Mouse (Mus musculus) left cerebral cortex, adult 2 months (tissue): ENCODE measurements at regions not wholly inside any gene's neighbourhood (a gene's known extent, or its start where the extent isn't known, plus 50 kb on each side); places are given as distances from the start of the nearest gene placed in this dataset.

Experiments
- DNase-seq, 2 experiments: peaks; one replicate each; pipeline ENCODE4 v3.0.0; 2021 to 2022; ENCODE audit warnings: low spot score in 2 of 2, mixed read lengths in 1 of 2; ENCODE audit errors: extremely low spot score in 1 of 2
- H3K27ac ChIP-seq: fragments of 200-600 bp; 2 replicates; pipeline ENCODE4 v1.8.1; 2022
- H3K4me3 ChIP-seq: fragments of 200-600 bp; 2 replicates; pipeline ENCODE4 v1.8.1; 2022
- CTCF ChIP-seq: fragments of 200-600 bp; IDR thresholded peaks from 2 replicates; pipeline ENCODE4 v1.8.1; 2022; ENCODE audit warnings: antibody characterized with exemption, mild to moderate bottlenecking, moderate library complexity
- intact Hi-C: fragments of 180-260 bp; cut with DNase I; formaldehyde crosslinking; loops from one replicate; pipeline ENCODE4 v1.15.1; 2025

GRCm38 (mm10) chr1:72936681-72937465, 62.2 kb upstream of the Igfbp5 start:
- no peak for DNase-seq
- intact Hi-C loops, result no loop called here
- Histone ChIP-seq H3K27ac (no peak overlapping the region), H3K4me3 (no peak overlapping the region)
- TF ChIP-seq CTCF, result no peak

GRCm38 (mm10) chr1:72936231-72936630, 61.5 kb upstream of the Igfbp5 start:
- DNase-seq, result no peak
- no peak for TF ChIP-seq CTCF
- H3K4me3 ChIP-seq, result no peak overlapping the region
- intact Hi-C loops, result no loop called here
- no peak overlapping the region for H3K27ac ChIP-seq

GRCm38 (mm10) chr1:72935084-72935483, 60.4 kb upstream of the Igfbp5 start:
- intact Hi-C loops, result no loop called here
- Histone ChIP-seq H3K4me3 (no peak overlapping the region), H3K27ac (no peak overlapping the region)
- no peak for TF ChIP-seq CTCF
- DNase-seq, result no peak

- Histone ChIP-seq H3K4me3 (no peak overlapping the region), H3K27ac (no peak overlapping the region)
- intact Hi-C loops, result no loop called here
- no peak for DNase-seq
- TF ChIP-seq CTCF, result no peak
Measured at GRCm38 (mm10) chr1:72929774-72930173, 55.1 kb upstream of the Igfbp5 start.
